Mouse (Mus musculus) cortical plate, adult 2 months (tissue): Measurements from ENCODE around the gene Itpripl2.

Experiments used
- CTCF ChIP-seq: fragments of 200-500 bp; IDR thresholded peaks from 2 replicates; pipeline ENCODE4 v1.5.1; 2011; ENCODE audit warnings: mild to moderate bottlenecking, control low read depth, low read length; ENCODE audit not compliant: insufficient read depth; ENCODE audit errors: extremely low read depth
- POLR2A ChIP-seq: fragments of 200-500 bp; IDR thresholded peaks from 2 replicates; pipeline ENCODE4 v1.6.1; 2011; ENCODE audit warnings: mild to moderate bottlenecking, low read length, control low read depth; ENCODE audit not compliant: insufficient read depth; ENCODE audit errors: extremely low read depth

GRCm38 (mm10) chr7:118482001-118482400, 9.8 kb downstream of the Itpripl2 start:
- TF ChIP-seq CTCF (no peak), POLR2A (no peak)
